Mouse (Mus musculus) liver, adult 2 months (tissue): ENCODE measurements around the gene Rerg. TPM values are rescaled to one million over a fixed set of nuclear protein-coding genes. Genes with fewer than 3 reads are reported as not detected.
A peak's percentile ranks its signal among the peaks of the same experiment; 100 is the strongest.

ENCODE experiments used
- DNase-seq: peaks from one replicate; pipeline ENCODE4 v3.0.0-alpha.2; 2011; ENCODE audit warnings: low read depth, low spot score; ENCODE audit errors: extremely low read depth
- H3K27ac ChIP-seq: fragments of 200-500 bp; replicated peaks from 2 replicates; pipeline ENCODE4 v1.5.1; 2012; ENCODE audit warnings: low read depth, mild to moderate bottlenecking, control low read depth, inconsistent platforms, low read length; ENCODE audit not compliant: insufficient read depth
- H3K27me3 ChIP-seq: fragments of 200-500 bp; 2 replicates; pipeline ENCODE4 v1.6.1; 2012; ENCODE audit warnings: mild to moderate bottlenecking, moderate library complexity, low read length, inconsistent platforms; ENCODE audit not compliant: control insufficient read depth, insufficient read depth
- H3K36me3 ChIP-seq: fragments of 200-500 bp; 2 replicates; pipeline ENCODE4 v1.6.1; 2012; ENCODE audit warnings: low read length, inconsistent platforms; ENCODE audit not compliant: control insufficient read depth, insufficient read depth
- H3K4me1 ChIP-seq: fragments of 200-500 bp; 2 replicates; pipeline ENCODE4 v1.6.1; 2011; ENCODE audit warnings: low read length; ENCODE audit not compliant: control insufficient read depth, insufficient read depth
- H3K4me3 ChIP-seq: fragments of 200-500 bp; 2 replicates; pipeline ENCODE4 v1.5.1; 2011; ENCODE audit warnings: low read depth, mild to moderate bottlenecking, control low read depth, low read length, moderate library complexity; ENCODE audit not compliant: insufficient read depth
- H3K79me2 ChIP-seq: fragments of 200-500 bp; 2 replicates; pipeline ENCODE4 v1.6.1; 2012; ENCODE audit warnings: inconsistent platforms, mild to moderate bottlenecking, low read length, moderate library complexity; ENCODE audit not compliant: control insufficient read depth, insufficient read depth
- H3K9ac ChIP-seq: fragments of 200-500 bp; 2 replicates; pipeline ENCODE4 v1.6.1; 2012; ENCODE audit warnings: low read depth, mild to moderate bottlenecking, control low read depth, inconsistent platforms, low read length
- CTCF ChIP-seq: fragments of 200-500 bp; IDR thresholded peaks from 2 replicates; pipeline ENCODE4 v1.5.1; 2011; ENCODE audit warnings: low read depth, low read length, control low read depth
- POLR2A ChIP-seq: fragments of 200-500 bp; IDR thresholded peaks from 2 replicates; pipeline ENCODE4 v1.6.1; 2011; ENCODE audit warnings: low read length, control low read depth; ENCODE audit not compliant: insufficient read depth; ENCODE audit errors: extremely low read depth
- WGBS: fragments of 180-500 bp; shearing (Covaris S2); methylation state at CpG from one replicate; pipeline ENCODE4 v1.1.7; 2018; 5-methylcytosine and 5-hydroxymethylcytosine counted together
- polyA plus RNA-seq: library from polyadenylated mRNA; depleted of rRNA; stranded (reverse); fragments of >200 nt; gene quantifications from 2 replicates; pipeline ENCODE4 v1.2.3, GENCODE M21; 2012
- total RNA-seq: library from RNA; depleted of rRNA; stranded (reverse); fragments of >200 nt; gene quantifications from 2 replicates; pipeline ENCODE4 v1.2.3, GENCODE M21; 2014

Rerg gene
- total and polyA plus RNA-seq, 2 experiments, result 2.2 TPM

DNA sequence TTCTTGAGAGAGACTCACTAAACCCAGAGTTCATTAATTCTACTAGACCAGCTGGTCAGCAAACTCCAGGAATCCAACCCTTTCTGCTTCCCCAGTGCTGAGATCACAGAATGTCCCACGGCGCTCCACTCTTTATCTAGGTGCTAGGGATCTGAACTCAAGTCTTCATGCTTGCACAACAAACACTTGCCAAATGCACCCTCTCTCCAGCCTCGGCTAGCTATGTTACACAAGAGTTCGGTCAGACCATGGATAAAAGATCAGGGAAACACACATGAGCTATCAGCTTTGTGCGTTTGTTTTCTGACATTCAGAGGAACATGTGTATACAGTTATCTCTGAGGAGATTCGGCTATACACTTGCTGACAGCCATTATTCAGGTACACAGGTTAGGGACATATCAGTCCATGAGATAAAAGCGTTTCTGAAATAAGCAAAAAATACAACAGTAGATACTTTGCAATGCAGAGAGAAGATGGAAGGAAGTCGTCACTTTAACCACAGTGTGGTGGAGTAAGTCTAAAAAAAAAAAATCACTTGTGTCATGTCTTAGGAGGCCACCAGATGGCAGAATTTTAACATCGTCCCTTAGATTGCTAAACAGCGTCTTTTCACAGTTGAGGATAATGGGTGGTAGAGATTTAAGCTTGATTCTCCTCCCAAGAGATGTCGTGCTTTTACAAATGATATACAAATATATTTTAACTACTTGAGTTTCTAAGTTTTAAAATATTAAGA is 35.5 kb upstream of the Rerg start:
- Histone ChIP-seq H3K4me3 (no peak overlapping the region), H3K4me1 (no peaks in the 10 kb centered on the region), H3K79me2 (no peaks in the 10 kb centered on the region), H3K27ac (no peak overlapping the region), H3K36me3 (no peaks in the 10 kb centered on the region), H3K9ac (no peak overlapping the region), H3K27me3 (no peaks in the 10 kb centered on the region)
- DNase-seq, result peak; percentile 16
- TF ChIP-seq POLR2A, result no peak
- no peak for TF ChIP-seq CTCF
- WGBS, result 55% methylated on average over 11 of the region's 11 CpGs

GRCm38 (mm10) chr6:137202661-137203060 is 32.4 kb upstream of the Rerg start:
- no peak overlapping the region for H3K9ac ChIP-seq
- 84% methylated on average over 4 of the region's 4 CpGs for WGBS
- no peaks in the 10 kb centered on the region for H3K79me2 ChIP-seq
- no peak overlapping the region for H3K4me3 ChIP-seq
- no peak for TF ChIP-seq POLR2A
- no peak for TF ChIP-seq CTCF
- no peak for DNase-seq
- H3K36me3 ChIP-seq, result no peaks in the 10 kb centered on the region
- no peaks in the 10 kb centered on the region for H3K27me3 ChIP-seq
- H3K4me1 ChIP-seq, result no peaks in the 10 kb centered on the region
- H3K27ac ChIP-seq, result no peak overlapping the region

- H3K9ac ChIP-seq, result no peak overlapping the region
- H3K4me1 ChIP-seq, result no peaks in the 10 kb centered on the region
- H3K27ac ChIP-seq, result no peak overlapping the region
Observed at GRCm38 (mm10) chr6:137201578-137201977, 31.3 kb upstream of the Rerg start.

DNA sequence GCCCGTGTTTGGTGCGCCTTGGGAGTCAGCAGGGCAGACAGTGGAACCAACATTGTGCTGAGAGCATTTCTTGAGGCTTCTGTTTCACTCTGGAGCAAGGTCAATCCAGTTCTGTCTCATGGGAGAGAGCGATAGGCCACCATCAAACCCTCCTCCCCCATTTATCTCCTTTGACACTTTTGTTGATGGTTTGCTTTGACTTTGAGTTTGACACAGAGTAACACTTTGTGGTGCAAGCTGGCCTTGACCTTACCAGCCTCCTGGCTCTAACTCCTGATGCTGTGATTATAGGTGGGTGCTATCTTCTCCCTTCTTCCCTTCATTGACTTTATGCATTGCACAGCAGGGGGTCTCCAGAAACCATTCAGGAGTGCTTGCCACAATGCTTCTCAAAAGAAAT is 30.9 kb upstream of the Rerg start:
- 83% methylated on average over 3 of the region's 3 CpGs for WGBS

More at GRCm38 (mm10) chr6:137201578-137201977, 31.3 kb upstream of the Rerg start:
- H3K36me3 ChIP-seq, result no peaks in the 10 kb centered on the region
- no peak for TF ChIP-seq CTCF
- no peak for TF ChIP-seq POLR2A
- no peak overlapping the region for H3K4me3 ChIP-seq
- no peaks in the 10 kb centered on the region for H3K27me3 ChIP-seq
- DNase-seq, result no peak
- H3K79me2 ChIP-seq, result no peaks in the 10 kb centered on the region
- WGBS, result 70% methylated on average over 7 of the region's 7 CpGs

DNA sequence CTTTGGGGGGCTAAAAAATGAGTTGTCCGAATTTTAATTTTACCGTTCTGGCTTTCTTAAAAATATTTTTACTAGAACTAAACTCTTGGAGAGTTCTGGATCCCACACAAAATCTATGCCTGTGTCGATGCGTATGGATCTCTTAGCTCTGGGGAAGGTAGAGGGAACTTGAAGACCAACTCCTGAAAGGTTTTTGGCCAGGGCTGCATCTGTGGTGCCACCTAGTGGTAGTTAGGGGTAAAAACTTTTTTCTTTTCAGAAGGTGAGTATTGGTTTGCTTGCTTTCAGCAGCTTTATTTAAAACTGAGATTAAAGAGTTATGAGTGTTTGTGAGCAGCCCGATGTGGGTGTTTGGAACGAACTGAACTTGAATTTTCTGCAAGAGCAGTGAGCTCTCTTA is 21.8 kb upstream of the Rerg start:
- H3K27ac ChIP-seq, result no peak overlapping the region
- H3K4me3 ChIP-seq, result no peak overlapping the region
- DNase-seq, result peak; percentile 31
- no peaks in the 10 kb centered on the region for H3K36me3 ChIP-seq
- TF ChIP-seq CTCF (peak; percentile 55), POLR2A (no peak)
- no peaks in the 10 kb centered on the region for H3K4me1 ChIP-seq
- WGBS, result 21% methylated on average over 6 of the region's 6 CpGs
- no peaks in the 10 kb centered on the region for H3K79me2 ChIP-seq
- no peaks in the 10 kb centered on the region for H3K27me3 ChIP-seq
- no peak overlapping the region for H3K9ac ChIP-seq

More for the DNA sequence above, 30.9 kb upstream of the Rerg start:
- no peak overlapping the region for H3K4me3 ChIP-seq
- no peak for DNase-seq
- TF ChIP-seq POLR2A, result no peak
- TF ChIP-seq CTCF, result no peak
- no peak overlapping the region for H3K27ac ChIP-seq
- no peaks in the 10 kb centered on the region for H3K27me3 ChIP-seq
- H3K79me2 ChIP-seq, result no peaks in the 10 kb centered on the region
- H3K4me1 ChIP-seq, result no peaks in the 10 kb centered on the region
- no peaks in the 10 kb centered on the region for H3K36me3 ChIP-seq
- no peak overlapping the region for H3K9ac ChIP-seq

- Histone ChIP-seq H3K9ac (no peak overlapping the region), H3K4me3 (no peak overlapping the region), H3K4me1 (no peaks in the 10 kb centered on the region), H3K36me3 (no peaks in the 10 kb centered on the region), H3K27me3 (no peaks in the 10 kb centered on the region), H3K79me2 (no peaks in the 10 kb centered on the region), H3K27ac (no peak overlapping the region)
- no peak for DNase-seq
- TF ChIP-seq POLR2A, result no peak
- TF ChIP-seq CTCF, result no peak
- 70% methylated on average over 11 of the region's 11 CpGs for WGBS
Observed at GRCm38 (mm10) chr6:137191026-137191425, 20.7 kb upstream of the Rerg start.
